Mouse (Mus musculus) left cerebral cortex, adult 9 months (tissue): ENCODE results near the gene Pkd2.
"Not testable (repeated sequence)": the region's sequence is repeated elsewhere in the genome, so short reads cannot be mapped to it uniquely, and the experiment has no call there.

Source experiments
- DNase-seq, 2 experiments: peaks; one replicate each; pipeline ENCODE4 v3.0.0; 2022; ENCODE audit warnings: low spot score in 2 of 2

Gene Pkd2

DNA sequence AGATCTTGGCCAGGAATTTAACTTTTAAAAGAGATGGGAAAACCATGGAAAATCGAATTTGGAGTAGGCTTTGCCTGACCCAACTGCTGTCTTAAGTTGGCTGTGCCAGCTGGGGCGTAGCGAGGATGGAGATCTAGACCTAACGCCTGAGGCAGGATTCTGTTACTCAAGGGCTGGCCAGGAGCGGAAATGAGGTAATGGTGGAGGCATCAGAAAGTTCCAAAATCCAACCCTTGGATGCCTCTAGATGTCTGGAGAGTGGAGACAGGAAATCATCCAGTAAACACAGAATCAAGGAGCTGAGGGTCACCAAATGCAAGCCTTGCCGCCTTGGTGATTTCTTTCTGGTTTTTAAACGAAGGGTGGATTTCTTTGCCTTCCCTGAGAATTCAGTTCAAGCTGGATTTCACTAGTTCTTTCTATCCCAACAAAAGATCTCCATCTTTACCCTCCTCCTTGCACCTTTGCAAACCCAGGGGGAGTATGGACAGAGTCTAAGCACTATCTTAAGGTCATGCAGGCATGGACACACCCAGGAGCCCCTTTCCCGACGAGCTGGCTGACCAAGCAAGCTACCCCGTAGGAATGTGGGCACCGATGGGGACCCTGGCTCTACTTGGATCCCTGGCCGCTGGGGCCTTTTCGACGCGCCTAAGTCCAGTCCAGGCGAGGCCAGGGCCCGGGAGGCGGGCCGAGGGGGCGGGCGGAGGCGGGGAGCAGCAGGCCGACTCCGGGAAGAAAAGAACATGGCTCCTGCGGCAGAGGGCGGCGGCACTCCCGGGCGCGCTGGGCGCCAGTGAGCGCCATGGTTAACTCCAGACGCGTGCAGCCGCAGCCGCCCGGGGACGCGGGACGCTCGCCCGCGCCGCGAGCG lies at the start of gene Pkd2:
Gene Pkd2 (plus strand): TSS at position 619 of the 874 bp plus-strand sequence.
- DNase-seq: peak in 1 of 2 experiments; percentile 57

DNA sequence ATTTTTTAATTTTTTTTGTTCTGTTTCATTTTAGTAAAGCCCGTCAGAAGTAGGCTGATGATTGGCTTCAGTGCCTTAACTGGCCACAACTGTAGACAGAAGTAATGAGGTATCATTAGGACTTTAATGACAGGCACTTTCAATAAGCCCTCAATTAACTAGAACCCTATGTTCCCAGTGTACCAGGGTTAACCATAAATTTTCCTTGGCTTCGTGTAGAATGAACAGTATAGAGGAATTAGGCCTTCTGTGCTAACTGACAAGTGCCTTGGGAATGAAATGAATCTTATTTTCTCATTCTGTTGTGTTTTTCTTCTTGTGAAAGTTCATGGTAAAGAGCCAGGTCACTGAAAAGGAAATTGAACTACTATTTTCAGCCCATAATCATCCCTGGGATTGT lies 43.3 kb upstream of the Pkd2 start:
- no peak for DNase-seq

GRCm38 (mm10) chr5:104417028-104417427 lies 42.2 kb upstream of the Pkd2 start:
- no peak for DNase-seq

DNA sequence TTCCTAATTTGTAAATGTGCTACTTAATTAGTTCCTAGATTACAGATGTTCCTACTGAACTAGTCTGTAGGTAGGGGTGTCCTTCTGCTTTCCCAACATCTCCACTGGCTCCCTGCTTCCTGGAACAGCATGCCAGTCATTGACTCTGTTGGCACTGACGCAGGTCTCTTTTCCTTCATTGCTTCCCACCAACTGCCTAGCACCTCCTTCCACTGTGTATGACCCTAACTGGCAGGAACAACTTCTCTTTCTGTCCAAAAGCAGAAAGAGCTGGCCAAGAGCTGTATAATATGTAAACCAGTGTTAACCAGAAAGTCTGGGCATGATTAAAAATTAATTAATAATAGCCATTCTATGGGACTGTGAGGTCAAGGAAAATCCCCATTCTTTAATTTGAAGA lies 41.5 kb upstream of the Pkd2 start:
- no peak for DNase-seq

GRCm38 (mm10) chr5:104422039-104422438 lies 37.2 kb upstream of the Pkd2 start:
- DNase-seq: no peak

- DNase-seq: no peak
These were observed 35.4 kb upstream of the Pkd2 start for GRCm38 (mm10) chr5:104423861-104424260.

- DNase-seq: peak in 1 of 2 experiments; percentile 11
These were observed 33.3 kb upstream of the Pkd2 start for GRCm38 (mm10) chr5:104425949-104426348.

- DNase-seq: peak in 1 of 2 experiments; percentile 37
These were observed 26.4 kb upstream of the Pkd2 start for GRCm38 (mm10) chr5:104432886-104433285.

GRCm38 (mm10) chr5:104433968-104434565 lies 25.2 kb upstream of the Pkd2 start:
- no peak for DNase-seq

DNA sequence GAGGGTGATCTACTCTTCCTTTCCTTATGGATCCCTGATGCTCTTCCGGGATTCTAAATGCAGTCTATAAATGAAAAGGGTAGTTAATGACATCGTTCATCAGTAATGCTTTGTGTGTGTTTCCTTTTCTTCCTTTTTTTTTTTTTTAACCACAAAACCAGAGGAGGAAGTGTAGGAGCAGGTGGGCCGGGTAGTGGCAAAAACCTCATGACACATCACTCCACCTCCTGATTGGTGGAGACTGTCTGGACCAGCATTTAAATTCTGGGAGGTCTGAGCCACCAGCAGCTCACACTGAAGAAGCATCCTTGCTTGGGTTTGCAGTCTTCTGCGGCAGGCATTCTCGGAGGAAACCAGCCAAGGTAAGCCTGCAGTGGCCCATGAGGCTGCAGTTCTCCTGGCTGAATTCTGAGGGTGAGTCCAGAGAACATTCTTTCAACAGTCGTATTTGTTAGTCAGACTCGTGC lies 24.4 kb upstream of the Pkd2 start, which contains the start of gene Spp1:
Gene Spp1 (plus strand): TSS at position 284 of the 467 bp plus-strand sequence.
- no peak for DNase-seq

- DNase-seq: no peak
These were observed 22.7 kb upstream of the Pkd2 start for GRCm38 (mm10) chr5:104436406-104437076.

DNA sequence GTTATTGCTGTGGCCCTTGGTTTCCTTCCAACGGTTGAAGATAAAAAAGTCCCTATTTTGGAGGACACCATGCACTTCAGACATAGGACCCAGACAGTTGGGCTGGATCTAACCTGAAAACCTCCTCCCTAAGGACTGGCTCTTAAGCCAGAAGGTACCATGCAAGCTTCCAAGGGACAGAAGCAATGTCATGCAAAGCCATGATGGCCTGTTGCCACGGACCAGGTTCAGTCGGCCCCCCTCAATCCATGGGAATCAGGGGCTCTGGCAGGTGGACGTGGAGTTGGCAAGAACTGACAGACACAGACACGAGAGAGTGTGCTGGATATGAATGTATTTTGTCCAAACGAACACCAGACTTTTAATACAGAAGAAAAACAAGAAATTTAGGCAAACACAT lies 16.9 kb upstream of the Pkd2 start:
- no peak for DNase-seq

DNA sequence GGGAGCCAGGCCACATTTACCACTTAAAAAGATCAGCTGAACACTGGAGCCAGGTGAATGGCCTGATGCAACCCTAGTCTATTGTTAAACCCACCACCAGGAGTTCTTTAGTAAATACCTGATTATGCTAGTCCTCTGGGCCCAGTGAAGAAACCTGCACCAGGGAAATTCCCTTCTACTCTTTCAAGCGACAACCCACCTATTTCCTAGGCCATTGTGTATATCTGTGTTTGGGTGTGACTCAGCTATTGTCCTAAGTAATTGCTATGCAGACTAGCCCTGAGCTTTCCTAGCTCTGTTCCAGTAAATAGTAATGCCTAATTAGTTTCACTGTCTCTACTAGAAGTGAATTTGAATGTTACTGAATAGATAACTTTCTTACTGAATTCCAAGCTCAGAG lies 16.4 kb upstream of the Pkd2 start:
- DNase-seq: no peak

GRCm38 (mm10) chr5:104446156-104446555 lies 13.1 kb upstream of the Pkd2 start:
- DNase-seq: peak; percentile 47 to 80

DNA sequence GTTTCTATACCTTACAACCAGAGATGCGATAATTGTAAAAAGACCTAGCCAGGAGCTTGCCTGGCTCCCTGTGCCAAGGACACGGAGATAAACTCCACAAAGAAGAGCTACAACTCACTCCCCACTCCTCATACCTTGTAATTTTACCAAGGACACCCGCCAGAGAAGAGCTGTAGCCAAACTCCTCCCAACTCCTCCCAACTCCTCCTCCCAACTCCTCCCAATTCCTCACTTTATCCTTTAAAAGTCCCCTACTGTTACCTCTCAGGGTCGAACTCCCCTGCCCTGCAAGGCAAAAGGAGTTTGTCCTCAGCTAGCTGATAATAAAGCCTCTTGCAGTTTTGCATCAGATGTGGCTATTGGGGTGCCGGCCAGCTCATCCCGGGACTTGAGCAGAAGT lies 10.9 kb upstream of the Pkd2 start:
- not testable (repeated sequence) for DNase-seq

GRCm38 (mm10) chr5:104449491-104449890 lies 9.8 kb upstream of the Pkd2 start:
- no peak for DNase-seq

GRCm38 (mm10) chr5:104453075-104453474 lies 6.2 kb upstream of the Pkd2 start:
- no peak for DNase-seq

DNA sequence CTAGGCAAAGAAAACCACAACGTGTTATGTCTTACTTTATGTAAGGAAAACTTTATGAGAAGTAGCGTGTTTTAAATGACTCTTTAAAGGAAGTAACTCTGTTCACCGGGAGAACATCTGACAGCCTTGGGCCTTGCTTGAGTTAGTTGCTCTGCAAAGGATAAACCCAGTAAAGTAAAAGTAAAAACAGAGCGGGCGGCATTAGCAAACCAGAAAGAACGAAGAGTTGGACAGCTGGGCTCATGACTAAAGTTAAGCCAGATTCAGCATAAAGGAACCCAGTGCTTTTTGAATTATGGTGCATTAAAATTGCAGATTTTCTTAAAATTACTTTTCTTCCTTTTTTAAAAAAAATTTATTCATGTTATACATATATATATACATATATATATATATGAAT lies 4.7 kb upstream of the Pkd2 start:
- DNase-seq: no peak

DNA sequence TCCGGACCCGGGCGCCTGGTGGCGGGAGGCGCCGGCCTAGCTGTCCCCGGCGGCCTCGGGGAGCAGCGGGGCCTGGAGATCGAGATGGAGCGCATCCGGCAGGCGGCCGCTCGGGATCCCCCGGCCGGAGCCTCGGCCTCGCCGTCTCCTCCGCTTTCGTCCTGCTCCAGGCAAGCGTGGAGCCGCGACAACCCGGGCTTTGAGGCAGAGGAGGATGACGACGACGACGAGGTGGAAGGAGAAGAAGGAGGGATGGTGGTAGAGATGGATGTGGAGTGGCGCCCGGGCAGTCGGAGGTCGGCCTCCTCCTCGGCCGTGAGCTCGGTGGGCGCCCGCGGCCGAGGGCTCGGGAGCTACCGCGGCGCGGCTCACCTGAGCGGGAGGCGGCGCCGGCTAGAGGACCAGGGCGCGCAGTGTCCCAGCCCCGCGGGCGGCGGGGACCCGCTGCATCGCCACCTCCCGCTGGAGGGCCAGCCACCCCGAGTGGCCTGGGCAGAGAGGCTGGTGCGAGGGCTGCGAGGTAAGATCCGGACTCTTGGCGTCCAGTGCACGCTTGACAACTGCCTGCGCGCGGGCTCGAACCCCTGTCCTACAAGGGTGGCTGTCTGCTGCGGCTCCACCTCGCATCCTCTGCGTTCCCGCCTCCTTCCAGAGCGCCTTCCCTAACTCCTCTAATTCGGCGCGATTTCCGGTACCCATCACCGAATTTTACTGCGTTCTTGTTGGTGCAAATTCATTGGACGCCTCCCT lies 631 bp downstream of the Pkd2 start:
- peak in 1 of 2 experiments; percentile 69 for DNase-seq

DNA sequence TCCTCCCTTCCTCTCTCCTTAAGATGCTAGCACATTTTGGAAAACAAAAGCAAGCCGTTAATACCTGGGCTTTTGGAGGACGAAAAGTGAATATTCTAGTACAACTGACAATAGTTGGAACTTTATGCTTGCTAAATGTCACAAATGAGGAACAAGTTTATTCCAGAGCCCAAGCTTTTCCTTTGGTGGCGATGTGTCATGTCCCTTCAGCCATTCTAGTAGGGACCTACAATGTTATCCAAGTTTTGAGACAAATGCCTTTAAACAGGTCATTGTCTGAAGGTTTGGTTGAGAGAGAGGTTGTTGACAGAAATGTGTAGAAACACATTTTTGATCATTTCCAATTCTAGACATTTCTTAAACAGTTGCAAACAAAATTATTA lies 1.2 kb downstream of the Pkd2 start:
- no peak for DNase-seq

DNA sequence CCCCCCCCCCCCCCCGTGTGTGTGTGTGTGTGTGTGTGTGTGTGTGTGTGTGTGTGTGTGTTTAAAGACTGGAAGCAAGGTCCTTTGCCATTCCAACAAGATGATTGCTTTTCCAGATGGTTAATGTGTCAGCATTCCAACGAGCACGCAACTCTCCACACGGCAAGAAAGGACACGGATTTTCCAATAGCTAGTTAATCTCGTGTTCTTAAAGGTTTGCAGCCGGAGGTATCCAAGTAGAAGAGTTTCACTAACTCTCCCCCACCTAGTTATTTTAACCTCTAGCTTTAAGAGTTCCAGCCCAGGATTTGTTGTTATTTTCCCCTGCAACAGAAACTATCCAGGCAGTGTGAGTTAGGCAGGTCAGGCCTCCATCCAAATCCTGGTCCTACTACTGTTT lies 1.6 kb downstream of the Pkd2 start:
- DNase-seq: no peak

GRCm38 (mm10) chr5:104465279-104465678 lies 6.0 kb downstream of the Pkd2 start:
- no peak for DNase-seq
